Mouse (Mus musculus) CH12F3 (cell line): Measurements from ENCODE around the gene Afap1.

Source experiments
- in situ Hi-C: fragments of 300-500 bp; cut with MboI; formaldehyde crosslinking; loops from 2 replicates; pipeline ENCODE4 v1.14.3; 2020; ENCODE audit warnings: low sequenced_read_pairs

Gene Afap1

DNA sequence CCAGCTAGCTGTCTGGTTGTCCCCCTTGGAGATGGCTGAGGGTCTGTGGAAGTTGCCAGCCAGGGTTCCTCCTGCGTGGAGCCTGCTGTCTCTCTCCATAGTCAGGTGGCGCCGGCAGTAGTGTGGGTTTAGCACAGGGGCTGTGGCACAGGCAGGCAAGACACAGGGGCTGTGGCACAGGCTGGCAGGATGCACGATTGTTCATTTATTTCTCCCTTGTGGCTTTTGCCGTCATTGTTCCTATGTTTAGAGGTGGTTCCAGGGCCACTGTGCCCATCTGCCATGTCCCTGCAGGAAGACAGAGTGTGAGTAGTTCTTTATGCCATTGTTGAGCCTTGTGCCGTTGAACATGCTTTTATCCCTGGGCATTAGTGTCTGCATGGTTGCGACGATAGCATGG is 33.4 kb downstream of the Afap1 start:
- in situ Hi-C loops: no loop called here

DNA sequence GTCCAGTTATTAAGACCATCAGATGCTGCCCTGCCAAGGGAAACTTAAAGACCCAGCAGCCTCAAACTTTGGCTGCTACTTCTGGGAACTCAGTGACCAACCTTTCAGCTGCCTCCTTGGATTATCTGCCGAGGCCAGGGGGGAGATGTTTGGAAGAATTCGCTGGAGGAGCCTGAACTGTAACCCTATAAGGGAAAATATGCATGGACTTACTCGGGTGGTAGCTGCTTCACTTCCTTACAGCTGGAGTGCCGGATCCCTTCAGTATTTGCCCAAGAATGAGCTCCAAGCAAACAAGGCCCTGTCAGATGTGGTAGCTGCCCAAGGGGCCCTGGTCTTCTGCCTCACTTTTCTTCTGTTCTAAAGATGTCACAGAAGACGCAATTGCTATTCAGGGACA is 38.2 kb downstream of the Afap1 start:
- in situ Hi-C loops: no loop called here

DNA sequence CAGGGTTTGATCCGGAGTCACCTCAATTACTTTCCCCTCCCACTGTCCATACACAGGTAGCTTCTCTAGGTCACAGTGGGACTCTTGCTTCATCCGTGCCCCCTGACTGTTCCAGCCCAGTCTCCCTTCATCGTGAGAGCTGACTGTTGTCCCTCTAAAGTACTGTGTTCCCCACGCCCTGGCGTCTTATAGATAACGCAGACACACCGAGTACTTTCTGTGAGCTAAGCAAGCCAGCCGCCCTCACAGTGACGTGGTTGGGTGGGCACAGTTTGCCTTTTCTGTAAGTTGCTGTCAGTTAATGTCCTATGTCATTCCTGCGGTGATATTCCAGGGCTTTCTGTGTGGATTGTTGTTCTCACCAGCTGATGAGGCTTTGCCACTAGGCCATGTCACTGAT is 39.9 kb downstream of the Afap1 start:
- in situ Hi-C loops: no loop called here

DNA sequence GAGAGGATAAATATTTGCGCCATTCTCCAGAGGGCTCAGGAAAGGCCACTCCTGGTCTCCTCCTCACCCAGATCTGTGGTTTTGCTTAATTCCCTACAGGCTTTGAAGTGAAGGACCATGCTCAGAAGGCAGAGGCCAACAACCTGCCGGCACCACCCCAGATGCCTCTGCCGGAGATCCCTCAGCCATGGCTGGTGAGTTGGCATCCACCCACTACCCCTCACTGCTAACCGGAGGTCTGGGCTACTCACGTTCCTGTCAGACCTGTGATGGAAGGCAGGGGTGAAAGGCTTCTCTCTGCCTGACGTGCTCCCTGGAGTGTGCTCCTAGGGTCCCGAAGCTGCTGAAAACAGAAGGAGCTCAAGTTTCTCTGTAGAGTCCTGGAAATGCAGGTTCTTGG is 42.8 kb downstream of the Afap1 start:
- in situ Hi-C loops: no loop called here

DNA sequence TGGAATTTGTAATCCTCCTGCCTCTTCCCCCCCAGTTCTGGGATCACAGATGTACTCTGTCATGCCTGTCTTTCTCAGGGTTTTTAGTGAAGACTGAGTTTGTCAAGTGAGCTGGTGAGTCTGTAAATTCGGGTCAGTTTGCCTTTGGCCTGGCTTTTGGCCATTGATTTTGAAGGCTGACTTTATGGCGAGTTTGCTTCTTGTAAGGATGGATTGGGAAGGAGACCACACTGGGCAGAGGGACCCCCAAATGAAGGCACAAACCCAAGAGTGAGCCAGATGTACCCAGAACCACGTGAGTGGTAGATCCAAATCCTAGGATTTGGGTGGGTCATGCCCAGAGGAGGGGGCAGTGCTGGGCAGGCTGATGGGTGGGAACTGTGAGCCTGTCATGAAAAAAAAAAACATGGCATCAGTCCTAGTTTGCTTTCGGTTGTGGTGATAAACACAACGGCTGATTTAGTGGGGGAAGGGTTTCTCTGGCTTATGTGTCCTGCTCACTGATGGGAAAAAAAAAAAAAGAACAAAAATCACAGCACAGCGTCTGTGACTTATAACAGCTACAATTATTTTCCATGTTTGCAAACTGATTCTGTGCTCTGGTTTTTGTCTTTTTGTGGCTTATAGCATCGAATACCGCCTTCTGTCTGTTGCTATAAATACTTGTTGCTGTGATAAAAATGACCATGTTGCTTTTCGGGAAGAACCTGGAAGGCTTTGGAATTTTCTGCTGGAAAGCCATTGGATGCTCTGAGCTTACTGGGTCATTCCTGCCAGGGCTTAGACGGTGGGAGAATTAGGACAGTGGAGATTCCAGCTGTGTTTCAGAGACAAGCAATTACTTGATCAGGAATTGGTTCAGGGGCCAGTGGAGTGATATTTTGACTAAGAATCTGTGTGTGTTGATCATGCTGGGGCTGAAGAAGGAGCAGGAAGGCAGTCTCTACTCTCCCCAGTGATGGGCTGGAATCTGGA is 45.4 kb downstream of the Afap1 start:
- in situ Hi-C loops: no loop called here

DNA sequence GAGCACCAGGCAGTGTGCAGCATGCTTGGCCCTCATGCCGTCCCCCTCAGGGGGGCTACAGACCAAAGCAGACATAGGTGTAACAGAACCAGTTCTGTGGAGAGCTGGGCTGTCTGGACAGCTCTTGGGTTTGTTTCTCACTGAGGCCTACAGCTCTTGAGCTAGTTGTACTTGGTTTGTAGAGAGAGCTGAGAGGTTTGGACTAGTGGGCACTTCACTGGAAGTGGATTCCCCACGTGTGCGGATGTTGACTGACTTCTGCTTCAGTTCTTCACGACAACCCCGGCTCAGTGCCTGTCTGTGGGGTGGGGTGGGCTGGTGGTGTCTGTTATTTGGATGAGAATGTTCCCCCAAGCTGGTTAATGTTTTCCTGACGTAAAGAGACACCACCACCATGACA is 46.8 kb downstream of the Afap1 start:
- in situ Hi-C loops: no loop called here

DNA sequence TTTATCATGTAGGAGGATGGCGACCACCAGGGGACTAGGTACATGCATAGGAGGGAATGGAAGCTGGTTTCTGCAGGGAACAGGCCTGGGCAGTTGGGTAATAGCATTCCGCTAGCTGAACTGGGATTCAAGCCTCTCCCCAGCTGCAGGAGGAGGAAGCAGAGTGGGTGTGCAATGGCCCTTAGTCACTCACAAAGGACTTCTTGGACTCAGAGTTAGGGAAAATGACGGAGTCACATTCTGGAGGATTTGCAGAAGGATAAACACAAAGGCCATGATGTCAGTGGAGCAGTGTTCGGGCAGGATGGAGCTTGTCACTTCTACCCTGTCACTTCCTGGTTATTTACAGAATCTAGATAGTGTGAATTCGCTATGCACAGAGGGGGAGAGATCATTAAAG is 50.4 kb downstream of the Afap1 start:
- in situ Hi-C loops: no loop called here

DNA sequence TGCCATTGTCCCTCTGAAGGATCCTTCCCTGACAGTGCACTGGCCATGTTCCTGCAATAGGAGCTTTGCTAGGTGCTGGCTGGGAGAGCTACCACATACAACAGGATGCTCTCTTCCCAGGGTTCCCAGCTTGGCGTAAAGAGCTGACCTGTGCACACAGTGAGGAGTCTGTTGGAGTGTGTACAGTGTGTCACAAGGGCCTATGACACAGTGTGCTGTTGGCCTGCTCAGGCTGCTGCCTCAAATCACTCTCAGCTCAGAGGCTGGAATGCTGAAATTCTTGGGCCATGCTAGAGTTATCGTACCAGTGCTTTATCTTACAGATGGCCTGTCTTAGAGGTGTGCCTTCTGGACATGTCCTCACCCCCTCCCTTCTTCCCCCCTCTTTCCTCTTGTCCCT is 53.7 kb downstream of the Afap1 start:
- in situ Hi-C loops: no loop called here

DNA sequence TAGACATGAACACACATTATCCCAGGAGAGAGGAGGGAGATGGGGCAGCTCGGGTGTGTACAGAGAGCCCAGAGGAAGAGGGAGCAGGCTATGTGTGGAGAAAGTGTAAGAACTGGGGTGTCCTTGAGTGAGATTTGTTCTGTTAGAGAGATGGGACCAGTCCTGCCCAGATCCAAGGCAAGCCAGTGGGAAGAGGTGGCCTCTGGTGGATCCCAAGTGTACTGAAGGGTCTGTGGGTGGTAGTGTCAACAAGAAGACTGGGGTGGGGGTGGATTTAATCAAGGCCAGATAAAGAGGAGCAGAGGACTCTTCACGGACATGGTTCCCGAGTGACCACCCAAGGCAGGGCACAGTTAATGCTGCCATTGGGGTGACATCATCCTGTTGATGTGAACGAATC is 54.3 kb downstream of the Afap1 start:
- in situ Hi-C loops: no loop called here

DNA sequence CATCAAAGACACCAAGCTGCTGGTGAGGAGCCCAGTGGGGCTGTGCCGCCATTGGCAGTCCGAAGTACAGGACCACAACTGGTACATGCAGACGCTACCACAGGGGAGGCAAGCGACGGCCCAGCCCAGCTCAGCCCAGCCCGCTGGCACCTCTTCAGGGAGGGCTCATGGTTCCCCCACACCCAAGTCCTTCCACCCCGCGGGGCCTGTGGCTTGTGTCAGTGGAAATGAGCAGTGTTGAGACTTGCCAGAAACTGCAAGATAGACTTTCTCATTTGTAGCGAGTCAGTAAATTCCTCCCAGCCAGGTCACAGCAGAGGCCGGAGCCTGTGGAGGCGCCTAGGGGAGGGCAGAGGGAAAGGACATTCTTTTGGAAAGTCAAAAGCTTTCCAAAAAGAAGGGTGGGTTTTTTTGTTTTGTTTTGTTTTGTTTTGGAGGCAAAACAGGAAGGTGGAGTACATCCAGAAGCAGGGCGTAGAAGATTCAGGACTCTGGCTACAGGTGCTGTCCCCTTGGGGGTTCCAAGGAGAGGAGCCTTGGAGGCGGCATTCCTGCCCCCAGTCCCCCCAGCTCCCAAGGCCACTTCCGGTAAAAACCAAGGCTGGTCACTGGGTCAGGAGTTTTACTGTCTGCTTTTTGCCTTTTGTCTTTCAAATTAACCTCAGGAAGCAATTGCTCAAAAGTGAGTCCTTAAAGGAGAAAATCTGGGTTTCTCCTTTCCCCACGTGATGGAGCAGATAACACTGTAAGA is 55.3 kb downstream of the Afap1 start:
- in situ Hi-C loops: no loop called here

DNA sequence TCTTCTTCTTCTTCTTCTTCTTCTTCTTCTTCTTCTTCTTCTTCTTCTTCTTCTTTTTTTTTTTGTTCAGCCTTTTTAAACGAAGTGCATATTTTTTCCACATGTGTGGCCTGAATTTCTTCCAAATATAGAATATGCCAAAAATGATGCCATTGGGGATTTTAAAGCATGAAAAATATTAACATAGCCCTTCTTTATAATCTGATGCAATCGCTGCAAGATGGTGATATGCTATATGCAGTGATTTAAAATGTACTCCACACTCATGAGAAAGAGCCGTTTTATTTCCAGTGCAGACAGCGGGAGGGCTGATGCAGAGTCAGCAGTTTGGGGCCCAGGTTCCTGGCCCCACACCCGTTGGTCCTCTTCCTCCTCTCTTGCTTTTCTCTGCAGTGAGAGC is 55.9 kb downstream of the Afap1 start:
- in situ Hi-C loops: no loop called here

DNA sequence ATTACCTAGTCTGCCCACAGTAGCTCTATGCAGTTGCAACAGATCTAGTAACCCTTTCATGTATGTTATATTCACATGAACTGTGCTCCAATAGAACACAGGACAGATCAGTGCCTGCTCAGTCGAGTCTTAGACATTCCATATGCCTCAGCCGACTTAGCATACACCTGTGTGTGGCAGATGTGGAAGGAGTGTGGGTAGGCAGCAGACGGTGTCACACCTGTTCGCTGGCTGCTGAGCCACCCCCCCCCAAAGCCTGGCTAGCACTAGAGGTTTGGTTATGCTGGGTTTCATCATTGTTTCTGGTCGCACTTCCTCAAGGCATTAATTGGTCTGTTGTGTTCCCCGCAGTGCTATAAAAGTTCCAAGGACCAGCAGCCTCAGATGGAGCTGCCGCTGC is 57.4 kb downstream of the Afap1 start:
- in situ Hi-C loops: no loop called here

DNA sequence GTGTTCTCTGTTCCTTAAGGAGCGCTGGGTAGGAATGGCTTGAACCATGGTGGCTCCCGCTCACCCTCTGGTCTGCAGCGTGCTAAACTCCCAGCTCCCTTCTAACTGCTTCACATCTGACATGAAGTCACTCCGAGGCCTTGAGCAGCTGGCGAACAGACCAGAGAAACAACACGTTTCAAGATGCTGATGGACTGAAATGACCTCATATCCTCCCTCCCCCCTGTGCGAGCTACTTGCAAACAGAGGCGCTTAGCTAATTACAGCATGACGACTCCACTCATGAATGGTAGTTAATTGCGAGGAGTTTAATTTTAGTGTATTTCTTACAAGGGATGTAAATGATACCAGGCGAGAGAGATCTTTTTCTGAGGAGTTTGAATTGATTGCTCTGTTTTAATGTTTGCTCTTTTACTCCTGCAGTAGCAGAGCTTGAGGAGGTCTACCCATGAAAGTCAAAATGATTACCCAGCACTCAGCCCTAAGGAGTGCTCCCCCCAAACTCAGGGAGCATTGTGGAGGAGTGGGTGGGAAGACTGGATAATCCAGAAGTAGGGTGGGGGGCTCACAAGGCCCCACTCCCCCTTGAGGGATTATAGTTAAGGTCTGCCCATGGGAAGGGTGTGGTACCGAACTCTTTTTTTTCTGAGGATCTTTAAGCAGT is 61.1 kb downstream of the Afap1 start:
- in situ Hi-C loops: no loop called here

DNA sequence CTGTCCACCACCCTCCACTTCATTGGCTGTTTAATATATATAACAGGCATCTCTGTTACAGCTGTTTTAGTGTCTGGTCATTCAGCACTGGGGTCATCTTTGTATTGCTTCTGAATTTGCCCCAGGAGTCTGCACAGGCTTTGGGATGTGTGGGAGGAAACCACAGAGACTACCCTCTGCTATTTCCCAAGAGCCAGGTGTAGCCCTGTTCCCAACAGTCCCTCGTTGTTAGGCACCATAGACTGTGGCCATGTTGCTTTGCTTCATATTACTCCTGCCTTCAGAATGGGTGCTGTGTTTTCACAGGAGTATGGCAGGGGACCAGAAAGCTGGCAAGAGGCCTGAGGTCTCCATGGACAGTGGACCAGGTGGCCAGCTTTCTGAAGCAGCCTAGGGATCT is 63.1 kb downstream of the Afap1 start:
- in situ Hi-C loops: no loop called here

DNA sequence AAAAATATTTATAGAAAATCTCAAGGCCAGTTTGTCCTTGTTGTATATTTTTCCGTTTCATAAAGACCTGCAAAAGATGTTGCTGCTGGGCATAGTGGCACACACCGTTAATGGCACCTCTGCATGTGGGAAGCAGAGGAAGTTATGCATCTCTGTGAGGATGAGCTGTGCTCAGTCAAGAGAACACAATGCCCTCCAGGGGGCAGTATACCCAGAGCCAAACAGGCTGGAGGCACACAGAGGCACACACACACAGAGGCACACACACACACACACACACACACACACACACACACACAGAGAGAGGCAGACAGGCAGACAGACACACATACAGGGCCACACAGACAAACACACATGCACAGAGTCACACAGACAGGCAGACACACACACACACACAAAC is 65.6 kb downstream of the Afap1 start:
- in situ Hi-C loops: no loop called here

DNA sequence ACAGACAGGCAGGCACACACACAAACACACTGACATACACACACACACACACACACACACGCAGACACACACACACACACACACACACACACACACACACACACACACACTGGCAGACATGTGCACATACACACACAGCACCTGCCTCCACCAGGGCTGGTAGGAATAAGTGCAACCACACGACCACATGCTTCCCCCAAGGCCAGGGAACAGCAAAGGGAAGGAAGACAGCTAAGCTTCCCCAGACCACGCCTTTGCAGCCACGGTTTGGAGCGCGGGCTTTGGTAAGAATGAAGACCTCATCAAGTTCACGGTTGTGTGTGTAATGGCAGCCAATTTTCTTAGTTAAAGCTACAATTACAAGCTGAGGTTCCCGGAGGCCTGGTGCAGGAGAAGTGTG is 67.0 kb downstream of the Afap1 start:
- in situ Hi-C loops: no loop called here

DNA sequence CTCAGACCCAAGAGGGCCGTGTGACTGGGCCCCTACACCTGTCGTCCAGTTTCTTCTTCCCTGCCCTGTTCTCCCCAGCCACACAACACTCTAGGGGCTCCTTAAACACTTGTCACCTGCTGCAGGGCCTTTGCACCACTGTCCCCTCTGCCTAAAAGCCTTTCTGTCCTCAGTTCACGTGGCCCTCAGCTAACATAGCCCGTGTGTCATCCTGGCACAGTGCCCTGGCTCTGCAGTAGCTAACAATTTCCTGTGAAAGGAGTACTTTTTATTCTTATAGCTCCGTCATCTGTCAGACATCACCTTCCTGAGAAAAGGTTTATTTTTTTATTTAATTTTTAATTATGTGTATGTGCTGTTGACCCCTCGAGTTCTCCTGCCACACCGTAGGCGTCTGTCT is 68.2 kb downstream of the Afap1 start:
- in situ Hi-C loops: no loop called here

DNA sequence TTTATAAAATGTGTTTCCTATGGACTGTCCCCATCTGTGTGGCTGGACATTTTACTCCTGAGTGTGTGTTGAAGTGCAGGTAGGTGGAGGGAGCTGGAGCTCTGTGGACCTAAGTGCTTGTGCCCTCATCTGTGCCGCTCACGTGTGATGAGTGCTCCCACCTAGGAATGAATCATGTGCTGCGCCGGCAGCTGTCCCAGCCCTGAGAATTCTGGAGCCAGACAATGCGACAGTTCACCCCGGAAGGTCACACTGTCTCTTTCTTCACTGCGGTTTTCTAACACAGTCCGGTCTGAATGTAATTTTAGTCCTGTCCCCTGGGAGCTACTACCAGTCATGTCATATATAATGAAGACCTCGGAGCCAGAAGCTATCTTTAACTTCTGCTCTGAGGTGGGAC is 70.5 kb downstream of the Afap1 start:
- in situ Hi-C loops: no loop called here

DNA sequence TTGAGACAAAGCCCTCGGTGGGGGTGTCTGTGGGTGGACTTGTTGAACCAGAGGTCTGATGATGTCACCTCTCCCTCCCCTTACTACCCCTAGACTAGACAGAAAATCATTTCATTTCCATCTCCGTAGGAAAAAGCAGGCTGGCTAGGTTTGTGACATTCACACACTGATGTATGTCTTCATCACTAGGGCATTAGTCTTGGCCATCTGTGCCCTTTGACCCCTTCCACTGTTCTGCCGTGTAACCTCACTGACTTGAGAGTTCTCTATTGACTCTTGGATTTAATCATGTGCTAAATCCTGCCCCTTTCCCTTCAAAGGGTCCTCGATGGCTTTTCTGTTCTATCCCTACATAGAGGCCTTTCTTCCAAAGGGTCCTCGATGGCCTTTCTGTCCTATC is 71.9 kb downstream of the Afap1 start:
- in situ Hi-C loops: no loop called here

DNA sequence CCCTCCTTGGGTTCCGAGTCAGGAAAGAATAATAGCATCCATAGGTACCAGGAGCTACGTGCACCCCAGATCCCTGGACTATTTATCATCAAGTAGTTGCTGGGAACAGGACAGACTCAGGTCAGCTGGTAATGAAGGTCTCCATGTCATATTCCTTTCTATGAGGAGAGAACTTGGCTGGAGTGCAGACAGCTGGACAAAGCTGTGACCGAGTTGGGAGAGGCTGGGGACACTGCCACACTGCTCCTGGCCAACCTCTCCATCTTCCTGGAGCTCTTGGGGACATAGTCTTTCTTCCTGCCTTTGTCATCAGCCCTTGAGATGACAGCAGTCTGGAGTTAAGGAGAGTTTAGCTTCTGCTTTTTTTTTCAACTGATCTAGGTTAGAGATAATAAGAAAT is 76.7 kb downstream of the Afap1 start:
- in situ Hi-C loops: loop anchor here (5.0 kb wide), 1 partner anchor 83 kb away; no protein-coding TSS in a partner anchor

DNA sequence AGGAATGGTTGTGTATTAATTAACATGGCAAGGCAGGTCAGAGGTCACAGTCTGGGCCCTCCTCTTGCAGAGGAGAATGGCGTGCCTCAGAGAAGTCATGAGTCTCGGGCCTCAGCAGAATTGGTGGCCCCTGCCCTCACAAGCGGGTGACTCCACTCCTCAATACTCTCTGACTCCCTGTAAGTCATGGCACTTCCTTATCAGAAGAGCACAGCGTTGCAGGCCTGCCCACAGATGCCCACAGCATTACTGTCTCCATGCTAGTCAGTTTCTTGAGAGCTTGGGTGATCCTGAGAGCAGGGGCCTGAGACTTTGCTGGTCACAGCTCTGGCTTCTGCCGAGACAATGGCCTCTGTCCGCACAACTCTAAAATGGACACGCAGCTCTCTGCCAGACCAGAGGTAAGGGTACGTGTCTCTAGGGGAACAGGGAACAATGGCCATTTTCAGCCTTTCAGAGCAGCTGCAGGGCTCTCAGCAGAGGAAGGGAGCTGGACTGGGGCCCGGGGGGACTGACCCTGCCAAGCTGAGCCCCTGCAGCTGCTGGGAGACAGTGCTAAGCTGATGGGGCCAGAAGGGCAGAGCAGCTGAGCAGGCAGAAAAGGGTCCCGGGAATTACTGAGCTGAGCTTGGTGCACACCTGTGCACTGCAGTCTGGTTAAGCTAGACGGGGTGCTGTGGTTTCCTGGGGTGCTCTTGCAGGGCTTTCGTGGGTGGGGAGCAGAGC is 77.4 kb downstream of the Afap1 start:
- in situ Hi-C loops: loop anchor here (5.0 kb wide), 1 partner anchor 83 kb away; no protein-coding TSS in a partner anchor
